ENCODE assay signal across 23 mouse cellular contexts in the genomic region with DNA sequence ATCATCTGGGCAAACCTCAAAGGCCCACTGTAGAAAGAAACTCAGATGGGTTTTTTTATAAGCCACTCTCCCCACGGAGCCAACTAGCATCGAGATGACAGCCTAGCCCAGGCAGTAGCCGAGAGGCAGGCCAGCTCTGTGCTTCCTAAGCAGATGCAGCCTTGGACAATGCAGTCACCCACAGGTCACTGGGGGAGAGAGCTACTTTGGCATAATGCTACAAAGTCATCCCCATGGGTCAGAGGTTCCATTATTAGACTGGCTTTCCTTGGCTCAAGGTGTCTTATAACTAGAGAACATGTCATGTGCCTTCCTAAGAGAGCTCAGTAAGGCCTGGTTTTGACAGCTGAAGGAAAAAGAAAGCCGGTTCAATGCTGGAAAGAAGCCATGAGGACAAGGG.
DNase-seq lines count a peak whose midpoint lies in the region; ATAC-seq and TF ChIP-seq lines count a peak whose summit lies in the region.
"Had no signal": no experiment of that assay in that cellular context is flagged by ENCODE, and none has a peak within 500 bp of the region (broad histone marks: within the 10 kb centered on the region; RNA-seq: fewer than 3 reads in every experiment).

No protein-coding gene starts in this region.

- DNase-seq in heart, adult 11 months, result peak; percentile 95
- DNase-seq in kidney, adult 9 months, result peak; percentile 46
- peak; percentile 11 for DNase-seq in midbrain, postnatal 0 days (ENCODE audit: low spot score)
- DNase-seq in midbrain, embryonic 14.5 days, result no peak
- no peak for DNase-seq in testis, postnatal 10 days (ENCODE audit: low spot score)
- DNase-seq: adrenal gland, postnatal 36 days; cerebellum, postnatal 36 days; embryo, embryonic 11 days; gastrocnemius, adult 2 months; liver, embryonic 13.5 days; lung, adult 2 months; thymus, postnatal 14 days had no signal

- no peak for ATAC-seq in heart, embryonic 11.5 days (replicated peaks; ENCODE audit: insufficient number of reproducible peaks, low FRiP score, low TSS enrichment)
- no peak for ATAC-seq in kidney, embryonic 16.5 days (ENCODE audit: low FRiP score, low TSS enrichment)
- no peak for ATAC-seq in midbrain, postnatal 0 days (ENCODE audit: low FRiP score)
- ATAC-seq in midbrain, embryonic 14.5 days (ENCODE audit: low FRiP score, low TSS enrichment), result no peak
- ATAC-seq: midbrain, embryonic 16.5 days had no signal

- no peak overlapping the region for H3K27ac ChIP-seq in heart, embryonic 11.5 days (ENCODE audit: low read depth, low read length)
- H3K27ac ChIP-seq in kidney, embryonic 16.5 days (ENCODE audit: low read length), result no peak overlapping the region
- H3K27ac ChIP-seq in midbrain, postnatal 0 days (ENCODE audit: low read depth, low read length), result no peak overlapping the region
- no peak overlapping the region for H3K27ac ChIP-seq in midbrain, embryonic 14.5 days (replicated peaks; ENCODE audit: low read depth, low read length)
- H3K27ac ChIP-seq: embryonic facial prominence, embryonic 13.5 days; forebrain, embryonic 12.5 days; gastrocnemius, adult 2 months; heart, embryonic 13.5 days; hindbrain, embryonic 13.5 days; kidney, postnatal 0 days; limb, embryonic 12.5 days; liver, embryonic 13.5 days; macrophage had no signal

- TF ChIP-seq CTCF in midbrain, postnatal 0 days (IDR thresholded peaks at IDR 0.05), result no peak

- no peak overlapping the region for H3K4me3 ChIP-seq in heart, embryonic 11.5 days (ENCODE audit: low read depth, low read length)
- no peak overlapping the region for H3K4me3 ChIP-seq in kidney, embryonic 16.5 days (ENCODE audit: low read length)
- no peak overlapping the region for H3K4me3 ChIP-seq in midbrain, postnatal 0 days (ENCODE audit: low read depth, low read length)
- H3K4me3 ChIP-seq in midbrain, embryonic 14.5 days (replicated peaks; ENCODE audit: low read depth, low read length), result no peak overlapping the region
- H3K4me3 ChIP-seq: embryonic facial prominence, embryonic 13.5 days; erythroblast, embryonic 14.5 days; forebrain, embryonic 12.5 days; gastrocnemius, adult 2 months; heart, embryonic 13.5 days; hindbrain, embryonic 13.5 days; limb, embryonic 12.5 days; liver, embryonic 13.5 days had no signal

- no peaks in the 10 kb centered on the region for H3K27me3 ChIP-seq in heart, embryonic 11.5 days (ENCODE audit: control insufficient read depth, insufficient read depth, low read length)
- no peaks in the 10 kb centered on the region for H3K27me3 ChIP-seq in kidney, embryonic 16.5 days (ENCODE audit: insufficient read depth, low read length)
- H3K27me3 ChIP-seq in midbrain, postnatal 0 days (ENCODE audit: insufficient read depth, low read length), result no peaks in the 10 kb centered on the region
- no peaks in the 10 kb centered on the region for H3K27me3 ChIP-seq in midbrain, embryonic 14.5 days (ENCODE audit: control insufficient read depth, insufficient read depth, low read length)
- H3K27me3 ChIP-seq: embryonic facial prominence, embryonic 13.5 days; forebrain, embryonic 12.5 days; heart, embryonic 13.5 days; hindbrain, embryonic 13.5 days; limb, embryonic 12.5 days; liver, embryonic 13.5 days had no signal

- no peak overlapping the region for H3K4me2 ChIP-seq in heart, embryonic 11.5 days
- H3K4me2 ChIP-seq in kidney, embryonic 16.5 days (replicated peaks; ENCODE audit: low read depth, low read length), result no peak overlapping the region
- H3K4me2 ChIP-seq in midbrain, postnatal 0 days (ENCODE audit: low read depth, low read length, poor library complexity, severe bottlenecking), result no peak overlapping the region
- no peak overlapping the region for H3K4me2 ChIP-seq in midbrain, embryonic 14.5 days (ENCODE audit: low read length)
- H3K4me2 ChIP-seq: embryonic facial prominence, embryonic 13.5 days; forebrain, embryonic 12.5 days; heart, embryonic 13.5 days; hindbrain, embryonic 13.5 days; limb, embryonic 12.5 days; liver, embryonic 13.5 days had no signal

- 76% methylated on average over 4 of the region's 4 CpGs for WGBS in heart, embryonic 11.5 days (ENCODE audit: insufficient replicate concordance)
- 83% methylated on average over 4 of the region's 4 CpGs for WGBS in kidney, embryonic 16.5 days
- 70% methylated on average over 4 of the region's 4 CpGs for WGBS in midbrain, postnatal 0 days
- WGBS in midbrain, embryonic 14.5 days, result 76% methylated on average over 4 of the region's 4 CpGs

- no peaks in the 10 kb centered on the region for H3K4me1 ChIP-seq in heart, embryonic 11.5 days (ENCODE audit: control insufficient read depth, insufficient read depth, low read length)
- no peaks in the 10 kb centered on the region for H3K4me1 ChIP-seq in kidney, embryonic 16.5 days (ENCODE audit: insufficient read depth, low read length)
- H3K4me1 ChIP-seq in midbrain, postnatal 0 days (ENCODE audit: insufficient read depth, low read length), result no peaks in the 10 kb centered on the region; the same call in 1 of the 2 replicates
- H3K4me1 ChIP-seq in midbrain, embryonic 14.5 days (ENCODE audit: control insufficient read depth, insufficient read depth, low read length), result no peaks in the 10 kb centered on the region
- H3K4me1 ChIP-seq: embryonic facial prominence, embryonic 13.5 days; forebrain, embryonic 12.5 days; hindbrain, embryonic 13.5 days; limb, embryonic 12.5 days; liver, embryonic 13.5 days had no signal

- no peaks in the 10 kb centered on the region for H3K9me3 ChIP-seq in heart, embryonic 11.5 days (replicated peaks; ENCODE audit: control insufficient read depth, low read length)
- no peaks in the 10 kb centered on the region for H3K9me3 ChIP-seq in kidney, embryonic 16.5 days (ENCODE audit: low read length)
- H3K9me3 ChIP-seq in midbrain, postnatal 0 days (ENCODE audit: low read length), result no peaks in the 10 kb centered on the region
- H3K9me3 ChIP-seq in midbrain, embryonic 14.5 days (ENCODE audit: control insufficient read depth, low read length), result no peaks in the 10 kb centered on the region
- H3K9me3 ChIP-seq: embryonic facial prominence, embryonic 13.5 days; forebrain, embryonic 12.5 days; heart, embryonic 13.5 days; hindbrain, embryonic 13.5 days; limb, embryonic 12.5 days; liver, embryonic 13.5 days had no signal

- H3K9ac ChIP-seq in heart, embryonic 11.5 days (ENCODE audit: low read depth, low read length), result no peak overlapping the region
- no peak overlapping the region for H3K9ac ChIP-seq in kidney, embryonic 16.5 days (replicated peaks; ENCODE audit: low read length)
- no peak overlapping the region for H3K9ac ChIP-seq in midbrain, postnatal 0 days (replicated peaks; ENCODE audit: low read length, poor library complexity, severe bottlenecking)
- H3K9ac ChIP-seq in midbrain, embryonic 14.5 days (replicated peaks; ENCODE audit: low read length), result no peak overlapping the region
- H3K9ac ChIP-seq: embryonic facial prominence, embryonic 13.5 days; forebrain, embryonic 12.5 days; heart, embryonic 13.5 days; hindbrain, embryonic 13.5 days; limb, embryonic 12.5 days; liver, embryonic 13.5 days had no signal

- H3K36me3 ChIP-seq in heart, embryonic 11.5 days (ENCODE audit: control insufficient read depth, insufficient read depth, low read length), result peaks cover 3% of the 10 kb centered on the region; the same call in 1 of the 2 replicates
- H3K36me3 ChIP-seq in kidney, embryonic 16.5 days (ENCODE audit: insufficient read depth, low read length), result peaks cover 8% of the 10 kb centered on the region; the same call in 1 of the 2 replicates
- 0 out of 2 replicates have a peak, but pooled peaks cover 8% of the 10 kb centered on the region for H3K36me3 ChIP-seq in midbrain, postnatal 0 days (ENCODE audit: insufficient read depth, low read length)
- H3K36me3 ChIP-seq in midbrain, embryonic 14.5 days (ENCODE audit: control insufficient read depth, insufficient read depth, low read length), result no peaks in the 10 kb centered on the region
- H3K36me3 ChIP-seq: forebrain, embryonic 12.5 days; liver, embryonic 13.5 days had no signal

Comparison
In these comparisons a context has a peak if more than half of its experiments do, and no peak if none do; other contexts are left out.
1. DNase-seq: peak in heart, adult 11 months (single experiment), kidney, adult 9 months (single experiment) and midbrain, postnatal 0 days (single experiment); none in midbrain, embryonic 14.5 days (single experiment) and testis, postnatal 10 days (single experiment).